Mouse (Mus musculus): ENCODE data around the gene Chst8.

The Chst8 gene

GRCm38 (mm10) chr7:34748501-34748900 is 64.0 kb downstream of the Chst8 start:
- no peak for DNase-seq

- no peak for DNase-seq
These were observed 64.8 kb downstream of the Chst8 start for GRCm38 (mm10) chr7:34747661-34748060.

GRCm38 (mm10) chr7:34746586-34746985 is 65.9 kb downstream of the Chst8 start:
- no peak for DNase-seq

- no peak for DNase-seq
These were observed 66.3 kb downstream of the Chst8 start for GRCm38 (mm10) chr7:34746165-34746564.

- no peak for DNase-seq
These were observed 67.1 kb downstream of the Chst8 start for GRCm38 (mm10) chr7:34745426-34745825.

GRCm38 (mm10) chr7:34744994-34745393 is 67.5 kb downstream of the Chst8 start:
- no peak for DNase-seq

- DNase-seq: no peak
These were observed 69.0 kb downstream of the Chst8 start for GRCm38 (mm10) chr7:34743411-34744085.

GRCm38 (mm10) chr7:34739371-34739770 is 73.1 kb downstream of the Chst8 start:
- no peak for DNase-seq

- no peak for DNase-seq
These were observed 75.3 kb downstream of the Chst8 start for GRCm38 (mm10) chr7:34737206-34737605.

- no peak for DNase-seq
These were observed 78.2 kb downstream of the Chst8 start for GRCm38 (mm10) chr7:34734348-34734747.

- DNase-seq: no peak
These were observed 83.6 kb downstream of the Chst8 start for GRCm38 (mm10) chr7:34728931-34729330.

GRCm38 (mm10) chr7:34725206-34725605 is 87.3 kb downstream of the Chst8 start:
- DNase-seq: no peak

GRCm38 (mm10) chr7:34722551-34723230 is 89.8 kb downstream of the Chst8 start:
- no peak for DNase-seq

- DNase-seq: no peak
These were observed 90.4 kb downstream of the Chst8 start for GRCm38 (mm10) chr7:34722151-34722550.

- no peak for DNase-seq
These were observed 90.9 kb downstream of the Chst8 start for GRCm38 (mm10) chr7:34721650-34722048.

- DNase-seq: no peak
These were observed 91.4 kb downstream of the Chst8 start for GRCm38 (mm10) chr7:34720882-34721649.

- DNase-seq: peak; percentile 17
These were observed 92.9 kb downstream of the Chst8 start for GRCm38 (mm10) chr7:34719599-34719998.

- no peak for DNase-seq
These were observed 93.9 kb downstream of the Chst8 start for GRCm38 (mm10) chr7:34718651-34719050.

GRCm38 (mm10) chr7:34717161-34717810 is 95.2 kb downstream of the Chst8 start:
- DNase-seq: no peak

- DNase-seq: no peak
These were observed 97.6 kb downstream of the Chst8 start for GRCm38 (mm10) chr7:34714848-34715460.

GRCm38 (mm10) chr7:34709111-34709510 is 103.4 kb downstream of the Chst8 start:
- DNase-seq: no peak

- DNase-seq: no peak
These were observed 108.1 kb downstream of the Chst8 start for GRCm38 (mm10) chr7:34704401-34704800.

- DNase-seq: no peak
These were observed 109.1 kb downstream of the Chst8 start for GRCm38 (mm10) chr7:34703437-34703836.
